Mouse (Mus musculus): ENCODE results near the gene Sipa1l1.

- no peak for TF ChIP-seq CTCF (IDR thresholded peaks at IDR 0.05; ENCODE audit: borderline replicate concordance, insufficient read depth, low read depth, low read length)
- TF ChIP-seq POLR2A (IDR thresholded peaks at IDR 0.05; ENCODE audit: borderline replicate concordance, insufficient read depth, low read length): no peak
These were observed 126.1 kb downstream of the Sipa1l1 start for GRCm38 (mm10) chr12:82294906-82295887.

All from cerebellum, adult 2 months (tissue).